Mouse (Mus musculus): ENCODE results near the gene Lrmda. TPM values are rescaled to one million over a fixed set of nuclear protein-coding genes. Genes with fewer than 3 reads are reported as not detected.
A peak's percentile ranks its signal among the peaks of the same experiment; 100 is the strongest.

The Lrmda gene
- polyA plus RNA-seq, 1 experiment from 2014 or later: 0.87 TPM

GRCm38 (mm10) chr14:22552358-22552757, 532.8 kb downstream of the Lrmda start:
- no peak overlapping the region for H3K27ac ChIP-seq
- H3K4me1 ChIP-seq (replicated peaks): no peaks in the 10 kb centered on the region
- no peak for ATAC-seq
- H3K4me3 ChIP-seq (replicated peaks): no peak overlapping the region
- no peaks in the 10 kb centered on the region for H3K36me3 ChIP-seq
- 77% methylated on average over 4 of the region's 4 CpGs for WGBS
- H3K9me3 ChIP-seq: no peaks in the 10 kb centered on the region
- H3K4me2 ChIP-seq (replicated peaks): no peak overlapping the region
- H3K9ac ChIP-seq: no peak overlapping the region
- no peaks in the 10 kb centered on the region for H3K27me3 ChIP-seq (replicated peaks)

GRCm38 (mm10) chr14:22552841-22553240, 533.3 kb downstream of the Lrmda start:
- Histone ChIP-seq H3K4me3 (replicated peaks) (no peak overlapping the region), H3K27ac (no peak overlapping the region), H3K36me3 (no peaks in the 10 kb centered on the region), H3K9me3 (no peaks in the 10 kb centered on the region), H3K27me3 (replicated peaks) (no peaks in the 10 kb centered on the region), H3K4me1 (replicated peaks) (no peaks in the 10 kb centered on the region), H3K9ac (no peak overlapping the region), H3K4me2 (replicated peaks) (no peak overlapping the region)
- no peak for ATAC-seq
- WGBS: 69% methylated on average over 3 of the region's 3 CpGs

DNA sequence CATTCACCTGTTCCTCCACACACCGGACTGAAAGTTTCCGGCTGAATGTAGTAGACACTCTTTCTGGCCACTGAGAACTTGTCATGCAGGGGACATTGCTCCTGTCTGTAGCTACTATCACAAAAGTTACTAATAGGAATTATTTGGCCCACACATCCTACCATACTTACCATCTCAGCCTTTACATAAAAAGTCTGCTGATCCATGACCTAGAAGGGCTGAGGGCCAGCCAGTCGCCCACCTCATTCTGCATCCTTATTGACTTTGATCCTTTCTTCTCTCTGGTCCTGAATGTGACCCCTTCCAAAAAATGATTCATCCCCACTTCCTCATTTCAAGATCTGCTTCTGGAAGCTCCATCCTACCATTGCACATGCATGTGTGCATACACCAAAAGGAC, 534.2 kb downstream of the Lrmda start:
- no peaks in the 10 kb centered on the region for H3K4me1 ChIP-seq (replicated peaks)
- no peaks in the 10 kb centered on the region for H3K9me3 ChIP-seq
- H3K4me2 ChIP-seq (replicated peaks): no peak overlapping the region
- H3K27me3 ChIP-seq (replicated peaks): no peaks in the 10 kb centered on the region
- H3K9ac ChIP-seq: no peak overlapping the region
- ATAC-seq: no peak
- H3K27ac ChIP-seq: no peak overlapping the region
- H3K4me3 ChIP-seq (replicated peaks): no peak overlapping the region
- 96% methylated on average over 3 of the region's 3 CpGs for WGBS
- H3K36me3 ChIP-seq: no peaks in the 10 kb centered on the region

GRCm38 (mm10) chr14:22572486-22572885, 553.0 kb downstream of the Lrmda start:
- Histone ChIP-seq H3K4me3 (replicated peaks) (no peak overlapping the region), H3K9ac (no peak overlapping the region), H3K27me3 (replicated peaks) (no peaks in the 10 kb centered on the region), H3K9me3 (no peaks in the 10 kb centered on the region), H3K4me1 (replicated peaks) (peaks cover 7% of the 10 kb centered on the region), H3K27ac (no peak overlapping the region), H3K36me3 (no peaks in the 10 kb centered on the region), H3K4me2 (replicated peaks) (no peak overlapping the region)
- no peak for ATAC-seq
- 63% methylated on average over 5 of the region's 5 CpGs for WGBS

DNA sequence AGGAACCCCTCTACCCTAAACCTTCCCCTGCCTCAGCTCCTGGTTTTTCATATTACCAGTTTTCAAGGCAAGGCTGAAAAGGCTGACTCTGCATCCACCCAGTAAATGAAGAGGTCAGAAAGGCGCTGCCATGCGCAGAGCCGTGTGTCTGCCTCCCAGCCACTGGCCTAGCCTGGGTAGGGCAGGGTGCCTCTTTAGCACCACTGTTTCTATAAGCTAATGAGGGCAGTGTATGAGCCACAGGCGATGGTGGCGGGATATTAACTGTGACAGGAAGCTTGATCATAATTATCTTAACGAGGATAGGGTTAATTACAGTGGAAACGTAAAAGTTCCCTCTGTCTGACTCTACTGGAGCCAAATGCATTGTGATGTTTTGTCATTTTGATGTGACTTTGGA, 554.1 kb downstream of the Lrmda start:
- no peaks in the 10 kb centered on the region for H3K9me3 ChIP-seq
- no peak for ATAC-seq
- H3K4me3 ChIP-seq (replicated peaks): no peak overlapping the region
- 85% methylated on average over 7 of the region's 7 CpGs for WGBS
- H3K27ac ChIP-seq: no peak overlapping the region
- H3K27me3 ChIP-seq (replicated peaks): no peaks in the 10 kb centered on the region
- no peaks in the 10 kb centered on the region for H3K36me3 ChIP-seq
- peaks cover 11% of the 10 kb centered on the region for H3K4me1 ChIP-seq (replicated peaks)
- H3K9ac ChIP-seq: no peak overlapping the region
- no peak overlapping the region for H3K4me2 ChIP-seq (replicated peaks)

DNA sequence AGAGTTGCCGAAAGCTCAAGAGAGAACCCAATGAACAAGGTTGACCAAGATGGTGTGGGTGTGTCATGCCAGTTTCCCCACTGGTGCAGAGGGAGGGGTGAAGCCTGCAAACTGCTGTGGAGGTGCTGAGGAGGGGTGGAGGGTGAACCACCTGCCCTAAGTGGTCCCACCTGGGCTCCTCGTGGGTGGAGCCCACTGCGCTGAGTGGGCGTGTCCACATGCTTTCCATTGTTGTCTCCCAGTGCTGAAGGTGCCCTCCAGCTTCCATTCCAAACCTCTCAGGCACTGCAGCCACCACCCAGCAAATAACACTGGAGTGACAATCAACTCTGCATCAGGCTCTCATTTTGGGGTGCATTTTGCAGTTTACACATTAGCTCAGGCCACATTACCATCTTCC, 554.5 kb downstream of the Lrmda start:
- Histone ChIP-seq H3K4me3 (replicated peaks) (no peak overlapping the region), H3K9me3 (no peaks in the 10 kb centered on the region), H3K27me3 (replicated peaks) (no peaks in the 10 kb centered on the region), H3K9ac (no peak overlapping the region), H3K4me1 (replicated peaks) (peaks cover 11% of the 10 kb centered on the region), H3K4me2 (replicated peaks) (no peak overlapping the region), H3K27ac (no peak overlapping the region), H3K36me3 (no peaks in the 10 kb centered on the region)
- 80% methylated on average over 4 of the region's 4 CpGs for WGBS
- no peak for ATAC-seq

GRCm38 (mm10) chr14:22576441-22576840, 556.9 kb downstream of the Lrmda start:
- Histone ChIP-seq H3K4me2 (replicated peaks) (no peak overlapping the region), H3K4me3 (replicated peaks) (no peak overlapping the region), H3K4me1 (replicated peaks) (peaks cover 11% of the 10 kb centered on the region), H3K36me3 (no peaks in the 10 kb centered on the region), H3K9ac (no peak overlapping the region), H3K27ac (no peak overlapping the region), H3K27me3 (replicated peaks) (no peaks in the 10 kb centered on the region), H3K9me3 (no peaks in the 10 kb centered on the region)
- ATAC-seq: no peak
- WGBS: 64% methylated on average over 6 of the region's 6 CpGs

DNA sequence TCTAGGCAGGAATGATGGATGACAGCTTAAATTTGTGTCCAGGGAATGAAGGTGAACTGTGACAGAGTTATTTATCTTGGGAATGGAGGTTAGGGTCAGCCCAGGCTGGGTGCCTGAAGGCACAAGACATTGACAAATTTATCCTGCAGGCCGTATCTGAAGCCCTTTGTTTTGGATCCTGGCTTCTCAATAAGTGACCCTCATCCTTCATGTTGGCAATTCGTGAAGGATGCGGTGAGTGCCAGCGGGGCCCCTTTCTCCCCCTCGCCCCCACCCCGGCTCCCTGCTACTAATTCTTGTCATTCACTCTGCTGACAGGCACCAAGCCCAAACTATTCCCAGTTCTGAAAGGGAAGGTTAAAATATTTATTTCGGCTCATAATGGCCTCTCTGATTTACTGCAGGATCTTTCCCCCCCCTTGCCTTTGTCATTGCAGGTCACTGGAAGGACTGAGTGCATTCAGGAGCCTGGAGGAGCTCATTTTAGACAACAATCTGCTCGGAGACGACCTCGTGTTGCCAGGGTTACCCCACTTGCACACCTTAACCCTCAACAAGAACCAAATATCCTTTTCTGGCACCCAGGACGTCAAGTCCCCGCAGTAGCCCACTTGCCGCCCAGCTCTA, 558.0 kb downstream of the Lrmda start:
- Histone ChIP-seq H3K9ac (no peak overlapping the region), H3K4me2 (replicated peaks) (0 out of 2 replicates have a peak overlapping the region, but pooled peaks have one; percentile 17), H3K36me3 (no peaks in the 10 kb centered on the region), H3K4me1 (replicated peaks) (peaks cover 11% of the 10 kb centered on the region), H3K4me3 (replicated peaks) (no peak overlapping the region), H3K9me3 (no peaks in the 10 kb centered on the region), H3K27me3 (replicated peaks) (no peaks in the 10 kb centered on the region), H3K27ac (no peak overlapping the region)
- 27% methylated on average over 13 of the region's 13 CpGs for WGBS
- no peak for ATAC-seq

GRCm38 (mm10) chr14:22578224-22578623, 558.7 kb downstream of the Lrmda start:
- peak; percentile 39 for ATAC-seq
- Histone ChIP-seq H3K9ac (no peak overlapping the region), H3K4me1 (replicated peaks) (peaks cover 11% of the 10 kb centered on the region), H3K4me2 (replicated peaks) (0 out of 2 replicates have a peak overlapping the region, but pooled peaks have one; percentile 17), H3K36me3 (no peaks in the 10 kb centered on the region), H3K27me3 (replicated peaks) (no peaks in the 10 kb centered on the region), H3K9me3 (no peaks in the 10 kb centered on the region), H3K27ac (no peak overlapping the region), H3K4me3 (replicated peaks) (no peak overlapping the region)
- 17% methylated on average over 6 of the region's 6 CpGs for WGBS

GRCm38 (mm10) chr14:22578986-22579385, 559.5 kb downstream of the Lrmda start:
- Histone ChIP-seq H3K9me3 (no peaks in the 10 kb centered on the region), H3K36me3 (no peaks in the 10 kb centered on the region), H3K27me3 (replicated peaks) (no peaks in the 10 kb centered on the region), H3K4me3 (replicated peaks) (no peak overlapping the region), H3K4me1 (replicated peaks) (peaks cover 11% of the 10 kb centered on the region), H3K9ac (no peak overlapping the region), H3K4me2 (replicated peaks) (no peak overlapping the region), H3K27ac (no peak overlapping the region)
- 86% methylated on average over 3 of the region's 3 CpGs for whole genome bisulfite sequencing
- ATAC-seq: no peak

DNA sequence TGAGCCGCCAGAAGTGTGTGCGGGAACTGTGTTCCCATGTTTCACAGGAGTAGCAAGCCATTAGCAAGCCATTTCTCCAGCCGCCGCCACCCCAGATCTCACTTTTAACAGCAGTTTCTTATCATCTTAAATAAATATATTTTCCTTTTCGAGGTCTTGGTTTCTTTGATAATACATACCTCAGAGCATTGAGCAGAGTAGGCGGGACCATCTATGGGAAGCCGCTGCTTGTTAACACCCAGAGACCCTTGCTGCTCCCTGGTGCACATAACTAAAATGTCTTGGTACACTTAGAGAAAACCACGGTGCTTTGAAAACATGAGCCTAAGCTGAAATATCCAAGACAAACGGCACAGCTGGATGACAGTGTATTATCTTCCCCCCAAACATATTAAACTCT, 562.6 kb downstream of the Lrmda start:
- H3K27me3 ChIP-seq (replicated peaks): no peaks in the 10 kb centered on the region
- H3K27ac ChIP-seq: no peak overlapping the region
- peaks cover 7% of the 10 kb centered on the region for H3K4me1 ChIP-seq (replicated peaks)
- no peaks in the 10 kb centered on the region for H3K9me3 ChIP-seq
- ATAC-seq: no peak
- H3K4me3 ChIP-seq (replicated peaks): no peak overlapping the region
- H3K9ac ChIP-seq: no peak overlapping the region
- no peaks in the 10 kb centered on the region for H3K36me3 ChIP-seq
- WGBS: 61% methylated on average over 9 of the region's 9 CpGs
- H3K4me2 ChIP-seq (replicated peaks): no peak overlapping the region

DNA sequence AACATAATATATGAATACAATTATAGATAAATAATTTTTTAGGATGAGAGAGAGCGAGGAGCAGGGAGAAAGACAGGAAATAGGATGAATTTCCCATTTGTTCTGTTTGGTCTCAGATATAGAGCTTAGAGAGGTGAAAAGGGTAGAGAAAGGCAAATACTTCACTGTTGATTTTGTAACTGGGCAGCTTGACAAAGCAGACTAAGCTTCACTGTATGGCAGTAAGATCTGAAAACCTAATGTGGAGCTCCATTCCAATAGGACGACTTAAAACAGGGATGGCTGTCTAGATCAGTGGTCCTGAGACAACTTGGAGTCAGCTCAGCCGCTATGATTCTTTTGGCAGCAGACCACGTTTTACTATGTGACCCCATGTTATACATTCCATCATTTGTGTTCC, 566.8 kb downstream of the Lrmda start:
- Histone ChIP-seq H3K27me3 (replicated peaks) (no peaks in the 10 kb centered on the region), H3K4me2 (replicated peaks) (no peak overlapping the region), H3K9ac (no peak overlapping the region), H3K9me3 (no peaks in the 10 kb centered on the region), H3K4me1 (replicated peaks) (no peaks in the 10 kb centered on the region), H3K4me3 (replicated peaks) (no peak overlapping the region), H3K36me3 (no peaks in the 10 kb centered on the region), H3K27ac (no peak overlapping the region)
- no peak for ATAC-seq
- 49% methylated on average over 4 of the region's 4 CpGs for WGBS

GRCm38 (mm10) chr14:22586796-22587195, 567.3 kb downstream of the Lrmda start:
- Histone ChIP-seq H3K27me3 (replicated peaks) (no peaks in the 10 kb centered on the region), H3K9ac (no peak overlapping the region), H3K9me3 (no peaks in the 10 kb centered on the region), H3K4me3 (replicated peaks) (no peak overlapping the region), H3K27ac (no peak overlapping the region), H3K36me3 (no peaks in the 10 kb centered on the region), H3K4me1 (replicated peaks) (no peaks in the 10 kb centered on the region), H3K4me2 (replicated peaks) (no peak overlapping the region)
- no peak for ATAC-seq
- WGBS: 69% methylated on average over 4 of the region's 4 CpGs

All from intestine, embryonic 15.5 days (tissue).